Mouse (Mus musculus): ENCODE results near the gene Efcc1. TPM values are rescaled to one million over a fixed set of nuclear protein-coding genes. Genes with fewer than 3 reads are reported as not detected.

Efcc1 gene
- polyA plus RNA-seq, 1 experiment from 2014 or later = 2.3 TPM

- no peak overlapping the region for H3K9ac ChIP-seq (replicated peaks; ENCODE audit: low read depth, low read length)
- H3K27ac ChIP-seq (ENCODE audit: low read length) = no peak overlapping the region
Measured at GRCm38 (mm10) chr6:87805448-87805847, 74.8 kb downstream of the Efcc1 start.

More at GRCm38 (mm10) chr6:87805448-87805847, 74.8 kb downstream of the Efcc1 start:
- no peak for ATAC-seq
- no peaks in the 10 kb centered on the region for H3K9me3 ChIP-seq (ENCODE audit: control insufficient read depth, low read length)
- no peaks in the 10 kb centered on the region for H3K36me3 ChIP-seq (ENCODE audit: control insufficient read depth, insufficient read depth)
- no peak overlapping the region for H3K4me2 ChIP-seq (ENCODE audit: low read length)
- no peak overlapping the region for H3K4me3 ChIP-seq (replicated peaks; ENCODE audit: low read length)
- H3K4me1 ChIP-seq (replicated peaks; ENCODE audit: control insufficient read depth, insufficient read depth, low read length) = peaks cover 2% of the 10 kb centered on the region; the same call in 1 of the 2 replicates
- WGBS = 91% methylated on average over 7 of the region's 7 CpGs
- H3K27me3 ChIP-seq (replicated peaks; ENCODE audit: control insufficient read depth, insufficient read depth, low read length) = no peaks in the 10 kb centered on the region

Other genes with a start within 250 kb of the Efcc1 start
- gene Arhgap25, start 197.6 kb upstream of the Efcc1 start, polyA plus RNA-seq (2015; fragmentation: Nextera tagmentation; extraction: Ambion mirVana) = 2.2 and 2.7 TPM in 2 replicates
- 2.5 and 4.3 TPM in 2 replicates for gene Prokr1, start 140.1 kb upstream of the Efcc1 start, polyA plus RNA-seq (2015; fragmentation: Nextera tagmentation; extraction: Ambion mirVana)
- 13.6 and 15.3 TPM in 2 replicates for gene Aplf, start 58.7 kb upstream of the Efcc1 start, polyA plus RNA-seq (2015; fragmentation: Nextera tagmentation; extraction: Ambion mirVana)
- 0.24 and 0.39 TPM in 2 replicates for gene Gp9, start 47.2 kb downstream of the Efcc1 start, polyA plus RNA-seq (2015; fragmentation: Nextera tagmentation; extraction: Ambion mirVana)
- 6.1 and 8.0 TPM in 2 replicates for gene Rab43, start 81.3 kb downstream of the Efcc1 start, polyA plus RNA-seq (2015; fragmentation: Nextera tagmentation; extraction: Ambion mirVana)
- gene Gm45140, start 104.9 kb downstream of the Efcc1 start, polyA plus RNA-seq (2015; fragmentation: Nextera tagmentation; extraction: Ambion mirVana) = 2.5 and 4.4 TPM in 2 replicates
- gene Isy1, start 107.9 kb downstream of the Efcc1 start, polyA plus RNA-seq (2015; fragmentation: Nextera tagmentation; extraction: Ambion mirVana) = 28.2 and 30.2 TPM in 2 replicates
- 685 and 747 TPM in 2 replicates for gene Cnbp, start 120.2 kb downstream of the Efcc1 start, polyA plus RNA-seq (2015; fragmentation: Nextera tagmentation; extraction: Ambion mirVana)
- gene Copg1, start 156.9 kb downstream of the Efcc1 start, polyA plus RNA-seq (2015; fragmentation: Nextera tagmentation; extraction: Ambion mirVana) = 173 and 186 TPM in 2 replicates
- 57.9 and 62.9 TPM in 2 replicates for gene Hmces, start 183.1 kb downstream of the Efcc1 start, polyA plus RNA-seq (2015; fragmentation: Nextera tagmentation; extraction: Ambion mirVana)